Mouse (Mus musculus): ENCODE measurements at regions not wholly inside any gene's neighbourhood (a gene's known extent, or its start where the extent isn't known, plus 50 kb on each side); places are given as distances from the start of the nearest gene placed in this dataset.

- Histone ChIP-seq H3K27ac (ENCODE audit: low read depth) (no peak overlapping the region), H3K4me3 (ENCODE audit: low read depth, low read length) (no peak overlapping the region), H3K4me1 (ENCODE audit: control insufficient read depth, insufficient read depth) (no peaks in the 10 kb centered on the region), H3K9me3 (replicated peaks; ENCODE audit: control insufficient read depth, low read length) (no peaks in the 10 kb centered on the region), H3K4me2 (ENCODE audit: low read depth, low read length) (no peak overlapping the region), H3K36me3 (replicated peaks; ENCODE audit: control insufficient read depth, insufficient read depth, low read length) (no peaks in the 10 kb centered on the region), H3K9ac (replicated peaks; ENCODE audit: low read depth, low read length) (no peak overlapping the region), H3K27me3 (ENCODE audit: control insufficient read depth, insufficient read depth, low read length) (no peaks in the 10 kb centered on the region)
- ATAC-seq (ENCODE audit: insufficient read depth, low read depth) (no peak), DNase-seq (ENCODE audit: low spot score) (no peak)
- no peak for TF ChIP-seq EP300 (IDR thresholded peaks at IDR 0.05; ENCODE audit: low read depth)
- no peak for TF ChIP-seq CTCF (IDR thresholded peaks at IDR 0.05; ENCODE audit: low read depth)
- 73% methylated on average over 1 of the region's 1 CpGs for WGBS
Observed at GRCm38 (mm10) chr4:7206987-7207386, 1031.9 kb downstream of the Car8 start.

GRCm38 (mm10) chr4:7201816-7202215, 1037.0 kb downstream of the Car8 start:
- no peaks in the 10 kb centered on the region for H3K36me3 ChIP-seq (replicated peaks; ENCODE audit: control insufficient read depth, insufficient read depth, low read length)
- WGBS, result 34% methylated on average over 2 of the region's 2 CpGs
- H3K9ac ChIP-seq (replicated peaks; ENCODE audit: low read depth, low read length), result no peak overlapping the region
- TF ChIP-seq CTCF (IDR thresholded peaks at IDR 0.05; ENCODE audit: low read depth) (no peak), EP300 (IDR thresholded peaks at IDR 0.05; ENCODE audit: low read depth) (no peak)
- ATAC-seq (ENCODE audit: insufficient read depth, low read depth) (no peak), DNase-seq (ENCODE audit: low spot score) (no peak)
- no peaks in the 10 kb centered on the region for H3K4me1 ChIP-seq (ENCODE audit: control insufficient read depth, insufficient read depth)
- no peaks in the 10 kb centered on the region for H3K9me3 ChIP-seq (replicated peaks; ENCODE audit: control insufficient read depth, low read length)
- no peaks in the 10 kb centered on the region for H3K27me3 ChIP-seq (ENCODE audit: control insufficient read depth, insufficient read depth, low read length)
- H3K4me2 ChIP-seq (ENCODE audit: low read depth, low read length), result no peak overlapping the region
- H3K4me3 ChIP-seq (ENCODE audit: low read depth, low read length), result no peak overlapping the region
- H3K27ac ChIP-seq (ENCODE audit: low read depth), result no peak overlapping the region

- 68% methylated on average over 2 of the region's 2 CpGs for WGBS
Observed at GRCm38 (mm10) chr4:7199941-7200340, 1038.9 kb downstream of the Car8 start.

GRCm38 (mm10) chr4:7199052-7199451, 1039.8 kb downstream of the Car8 start:
- TF ChIP-seq CTCF (IDR thresholded peaks at IDR 0.05; ENCODE audit: low read depth) (no peak), EP300 (IDR thresholded peaks at IDR 0.05; ENCODE audit: low read depth) (no peak)
- Histone ChIP-seq H3K9ac (replicated peaks; ENCODE audit: low read depth, low read length) (no peak overlapping the region), H3K4me2 (ENCODE audit: low read depth, low read length) (no peak overlapping the region), H3K4me3 (ENCODE audit: low read depth, low read length) (no peak overlapping the region), H3K9me3 (replicated peaks; ENCODE audit: control insufficient read depth, low read length) (no peaks in the 10 kb centered on the region), H3K27me3 (ENCODE audit: control insufficient read depth, insufficient read depth, low read length) (no peaks in the 10 kb centered on the region), H3K36me3 (replicated peaks; ENCODE audit: control insufficient read depth, insufficient read depth, low read length) (no peaks in the 10 kb centered on the region), H3K4me1 (ENCODE audit: control insufficient read depth, insufficient read depth) (no peaks in the 10 kb centered on the region), H3K27ac (ENCODE audit: low read depth) (no peak overlapping the region)
- ATAC-seq (ENCODE audit: insufficient read depth, low read depth), result no peak
- WGBS, result 72% methylated on average over 2 of the region's 2 CpGs
- no peak for DNase-seq (ENCODE audit: low spot score)

More at GRCm38 (mm10) chr4:7199941-7200340, 1038.9 kb downstream of the Car8 start:
- no peak overlapping the region for H3K27ac ChIP-seq (ENCODE audit: low read depth)
- no peak overlapping the region for H3K4me2 ChIP-seq (ENCODE audit: low read depth, low read length)
- no peak for DNase-seq (ENCODE audit: low spot score)
- H3K36me3 ChIP-seq (replicated peaks; ENCODE audit: control insufficient read depth, insufficient read depth, low read length), result no peaks in the 10 kb centered on the region
- H3K4me3 ChIP-seq (ENCODE audit: low read depth, low read length), result no peak overlapping the region
- no peak for ATAC-seq (ENCODE audit: insufficient read depth, low read depth)
- no peak for TF ChIP-seq EP300 (IDR thresholded peaks at IDR 0.05; ENCODE audit: low read depth)
- no peak overlapping the region for H3K9ac ChIP-seq (replicated peaks; ENCODE audit: low read depth, low read length)
- no peaks in the 10 kb centered on the region for H3K4me1 ChIP-seq (ENCODE audit: control insufficient read depth, insufficient read depth)
- H3K9me3 ChIP-seq (replicated peaks; ENCODE audit: control insufficient read depth, low read length), result no peaks in the 10 kb centered on the region
- no peaks in the 10 kb centered on the region for H3K27me3 ChIP-seq (ENCODE audit: control insufficient read depth, insufficient read depth, low read length)

- Histone ChIP-seq H3K4me3 (ENCODE audit: low read depth, low read length) (no peak overlapping the region), H3K4me2 (ENCODE audit: low read depth, low read length) (no peak overlapping the region), H3K27me3 (ENCODE audit: control insufficient read depth, insufficient read depth, low read length) (no peaks in the 10 kb centered on the region), H3K27ac (ENCODE audit: low read depth) (no peak overlapping the region), H3K9me3 (replicated peaks; ENCODE audit: control insufficient read depth, low read length) (no peaks in the 10 kb centered on the region), H3K36me3 (replicated peaks; ENCODE audit: control insufficient read depth, insufficient read depth, low read length) (no peaks in the 10 kb centered on the region), H3K9ac (replicated peaks; ENCODE audit: low read depth, low read length) (no peak overlapping the region), H3K4me1 (ENCODE audit: control insufficient read depth, insufficient read depth) (no peaks in the 10 kb centered on the region)
- TF ChIP-seq EP300 (IDR thresholded peaks at IDR 0.05; ENCODE audit: low read depth) (no peak), CTCF (IDR thresholded peaks at IDR 0.05; ENCODE audit: low read depth) (no peak)
- DNase-seq (ENCODE audit: low spot score) (no peak), ATAC-seq (ENCODE audit: insufficient read depth, low read depth) (no peak)
- 74% methylated on average over 3 of the region's 3 CpGs for WGBS
Observed at GRCm38 (mm10) chr4:7196570-7196969, 1042.3 kb downstream of the Car8 start.

GRCm38 (mm10) chr4:7195619-7196018, 1043.2 kb downstream of the Car8 start:
- WGBS, result 66% methylated on average over 1 of the region's 1 CpGs
- Histone ChIP-seq H3K9me3 (replicated peaks; ENCODE audit: control insufficient read depth, low read length) (no peaks in the 10 kb centered on the region), H3K4me2 (ENCODE audit: low read depth, low read length) (no peak overlapping the region), H3K4me1 (ENCODE audit: control insufficient read depth, insufficient read depth) (no peaks in the 10 kb centered on the region), H3K27me3 (ENCODE audit: control insufficient read depth, insufficient read depth, low read length) (no peaks in the 10 kb centered on the region), H3K27ac (ENCODE audit: low read depth) (no peak overlapping the region), H3K36me3 (replicated peaks; ENCODE audit: control insufficient read depth, insufficient read depth, low read length) (no peaks in the 10 kb centered on the region), H3K4me3 (ENCODE audit: low read depth, low read length) (no peak overlapping the region), H3K9ac (replicated peaks; ENCODE audit: low read depth, low read length) (no peak overlapping the region)
- no peak for DNase-seq (ENCODE audit: low spot score)
- ATAC-seq (ENCODE audit: insufficient read depth, low read depth), result no peak
- TF ChIP-seq CTCF (IDR thresholded peaks at IDR 0.05; ENCODE audit: low read depth) (no peak), EP300 (IDR thresholded peaks at IDR 0.05; ENCODE audit: low read depth) (no peak)

All from heart, postnatal 0 days (tissue).